Mouse (Mus musculus) small intestine, adult 2 months (tissue): Measurements from ENCODE around the gene Acsl6. TPM values are rescaled to one million over a fixed set of nuclear protein-coding genes. Genes with fewer than 3 reads are reported as not detected.
"Not testable (repeated sequence)": the region's sequence is repeated elsewhere in the genome, so short reads cannot be mapped to it uniquely, and the experiment has no call there.

Experiments used
- H3K27ac ChIP-seq: fragments of 200-500 bp; 2 replicates; pipeline ENCODE4 v1.5.1; 2012; ENCODE audit warnings: low read depth, low read length, control low read depth, inconsistent platforms; ENCODE audit not compliant: insufficient read depth
- H3K27me3 ChIP-seq: fragments of 200-500 bp; 2 replicates; pipeline ENCODE4 v1.6.1; 2012; ENCODE audit warnings: mild to moderate bottlenecking, moderate library complexity, low read length, inconsistent platforms; ENCODE audit not compliant: control insufficient read depth, insufficient read depth
- H3K36me3 ChIP-seq: fragments of 200-500 bp; 2 replicates; pipeline ENCODE4 v1.6.1; 2012; ENCODE audit warnings: mild to moderate bottlenecking, low read length, control low read depth, inconsistent platforms; ENCODE audit not compliant: control insufficient read depth, insufficient read depth
- H3K4me1 ChIP-seq: fragments of 200-500 bp; 2 replicates; pipeline ENCODE4 v1.6.1; 2012; ENCODE audit warnings: low read length, inconsistent platforms, mixed read lengths; ENCODE audit not compliant: control insufficient read depth, insufficient read depth, insufficient read length
- H3K4me3 ChIP-seq: fragments of 200-500 bp; 2 replicates; pipeline ENCODE4 v1.5.1; 2012; ENCODE audit warnings: low read depth, mild to moderate bottlenecking, control low read depth, inconsistent platforms, low read length, moderate library complexity
- CTCF ChIP-seq: fragments of 200-500 bp; IDR thresholded peaks from 2 replicates; pipeline ENCODE4 v1.5.1; 2012; ENCODE audit warnings: low read depth, mild to moderate bottlenecking, control low read depth, inconsistent platforms, low read length, moderate library complexity, mixed read lengths; ENCODE audit not compliant: insufficient replicate concordance, insufficient read length; ENCODE audit errors: extremely low read depth
- POLR2A ChIP-seq: fragments of 200-500 bp; IDR thresholded peaks from 2 replicates; pipeline ENCODE4 v1.6.1; 2012; ENCODE audit warnings: low read depth, mild to moderate bottlenecking, control low read depth, inconsistent platforms, low read length, moderate library complexity
- WGBS: fragments of 180-500 bp; shearing (Covaris S2); methylation state at CpG from one replicate; pipeline ENCODE4 v1.1.7; 2018; 5-methylcytosine and 5-hydroxymethylcytosine counted together
- polyA plus RNA-seq: library from polyadenylated mRNA; depleted of rRNA; stranded (reverse); fragments of >200 nt; gene quantifications from 2 replicates; pipeline ENCODE4 v1.2.3, GENCODE M21; 2012

The Acsl6 gene
- polyA plus RNA-seq, 1 experiment = 0.42 TPM

DNA sequence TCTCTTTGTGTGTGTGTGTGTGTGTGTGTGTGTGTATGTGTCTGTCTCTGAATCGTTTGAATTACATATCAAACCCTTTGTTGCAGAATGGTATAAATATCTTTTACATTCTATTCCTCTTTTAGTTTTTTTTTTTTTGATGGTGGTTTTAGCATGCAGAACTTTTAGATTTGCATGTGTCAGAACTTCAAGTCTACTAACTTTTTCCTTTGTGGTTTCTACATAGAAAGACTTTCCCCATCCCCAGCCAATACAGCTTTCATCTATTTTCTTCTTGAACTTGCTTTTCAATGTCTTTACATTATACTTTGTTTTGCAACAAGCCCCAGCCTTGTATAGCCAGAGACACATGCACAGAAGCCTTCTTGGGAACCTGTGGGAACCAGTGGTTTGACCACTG is 6.9 kb upstream of the Acsl6 start:
- TF ChIP-seq POLR2A (no peak), CTCF (no peak)
- Histone ChIP-seq H3K36me3 (no peaks in the 10 kb centered on the region), H3K4me3 (no peak overlapping the region), H3K27me3 (no peaks in the 10 kb centered on the region), H3K4me1 (no peaks in the 10 kb centered on the region), H3K27ac (no peak overlapping the region)
- 78% methylated on average over 1 of the region's 1 CpGs for WGBS

DNA sequence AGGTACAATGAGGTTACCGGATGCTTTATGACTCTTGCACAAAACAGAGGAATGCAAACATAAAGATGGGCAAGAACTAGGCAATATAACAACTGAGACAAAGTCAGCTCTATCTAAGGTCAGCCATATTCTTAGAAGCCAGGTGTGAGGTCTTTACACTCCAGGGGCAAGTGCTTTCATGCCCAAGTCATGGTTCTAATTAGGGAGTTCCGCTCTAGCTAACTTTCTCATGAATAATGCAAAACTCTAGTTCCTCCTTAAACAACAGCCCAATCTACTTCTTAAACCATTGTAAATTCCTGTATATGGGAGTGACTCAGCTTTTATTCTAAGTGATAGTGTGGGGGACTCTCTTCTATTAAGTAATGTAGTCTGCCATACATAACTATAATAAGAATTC is 6.1 kb upstream of the Acsl6 start:
- not testable (repeated sequence) for H3K27ac ChIP-seq, H3K4me1 ChIP-seq, H3K27me3 ChIP-seq, H3K4me3 ChIP-seq, H3K36me3 ChIP-seq
- WGBS = 94% methylated on average over 2 of the region's 2 CpGs

DNA sequence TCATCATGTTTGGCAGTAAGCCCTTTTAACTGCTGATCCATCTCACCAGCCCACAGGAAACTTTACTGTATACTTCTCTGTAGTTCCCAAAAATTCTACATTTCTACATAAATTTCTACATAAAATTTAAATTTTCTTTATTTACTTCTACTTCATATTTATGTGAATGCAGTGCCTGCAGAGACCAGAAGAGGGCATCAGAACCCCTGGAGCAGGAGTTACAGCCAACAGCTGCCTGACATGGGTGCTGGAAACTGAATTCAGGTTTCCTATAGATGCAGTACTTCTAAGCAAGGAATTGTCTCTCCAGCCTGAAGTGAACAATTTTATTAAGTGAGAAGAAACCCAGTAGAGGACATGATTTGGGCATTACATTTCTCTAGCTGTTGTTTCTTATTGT is 4.8 kb upstream of the Acsl6 start:
- no peaks in the 10 kb centered on the region for H3K36me3 ChIP-seq
- H3K27me3 ChIP-seq = peaks cover 7% of the 10 kb centered on the region
- 0 out of 2 replicates have a peak, but pooled peaks cover 1% of the 10 kb centered on the region for H3K4me1 ChIP-seq
- TF ChIP-seq CTCF = peak; percentile 20; the same call in 1 of the 2 replicates
- no peak for TF ChIP-seq POLR2A
- no peak overlapping the region for H3K27ac ChIP-seq
- no peak overlapping the region for H3K4me3 ChIP-seq

DNA sequence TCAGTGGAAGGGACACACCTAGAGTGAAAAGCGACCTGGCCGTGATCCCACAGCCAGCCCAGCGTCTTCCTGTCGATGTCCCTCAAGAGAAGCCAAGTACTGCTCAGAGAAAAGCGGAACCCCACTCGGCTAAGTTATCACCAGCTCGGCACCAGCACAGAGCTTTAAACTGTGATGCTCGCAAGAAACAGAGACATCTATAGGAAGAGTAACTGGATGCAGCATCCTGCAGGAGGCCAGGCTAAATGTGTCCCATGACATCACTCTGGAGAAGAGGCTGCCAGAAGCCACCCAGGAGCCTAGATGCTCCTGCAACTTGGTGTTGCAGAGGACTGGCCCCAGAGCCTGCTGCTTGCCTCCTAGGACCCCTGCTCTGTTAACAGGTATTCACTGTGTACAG is 1.6 kb upstream of the Acsl6 start:
- Histone ChIP-seq H3K27ac (no peak overlapping the region), H3K4me1 (peaks cover 8% of the 10 kb centered on the region), H3K36me3 (no peaks in the 10 kb centered on the region), H3K27me3 (peaks cover 23% of the 10 kb centered on the region), H3K4me3 (no peak overlapping the region)
- 85% methylated on average over 8 of the region's 8 CpGs for WGBS
- TF ChIP-seq CTCF = no peak
- no peak for TF ChIP-seq POLR2A

DNA sequence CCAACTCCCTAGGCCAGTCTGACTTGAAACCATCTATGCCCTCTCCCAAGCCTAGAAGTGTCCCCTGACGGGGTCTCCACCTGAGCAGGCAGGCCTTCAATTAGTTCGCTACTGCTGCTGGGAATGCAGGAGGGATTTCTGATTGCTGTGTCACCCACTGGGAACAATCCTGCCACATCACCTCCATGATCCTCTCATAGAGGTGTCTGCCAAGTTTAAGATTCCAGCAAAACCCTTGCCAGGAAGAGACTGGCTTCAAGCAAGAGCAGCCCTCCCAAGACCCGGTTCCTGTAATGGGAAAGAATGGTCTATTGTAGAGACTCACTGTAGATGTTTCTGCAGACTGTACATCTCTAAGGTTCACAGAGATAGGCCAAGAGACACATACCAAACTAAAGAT is 992 bp upstream of the Acsl6 start:
- Histone ChIP-seq H3K4me1 (peaks cover 8% of the 10 kb centered on the region), H3K27ac (no peak overlapping the region), H3K36me3 (no peaks in the 10 kb centered on the region), H3K4me3 (no peak overlapping the region), H3K27me3 (peaks cover 23% of the 10 kb centered on the region)
- TF ChIP-seq CTCF (no peak), POLR2A (no peak)
- 90% methylated on average over 3 of the region's 3 CpGs for WGBS

DNA sequence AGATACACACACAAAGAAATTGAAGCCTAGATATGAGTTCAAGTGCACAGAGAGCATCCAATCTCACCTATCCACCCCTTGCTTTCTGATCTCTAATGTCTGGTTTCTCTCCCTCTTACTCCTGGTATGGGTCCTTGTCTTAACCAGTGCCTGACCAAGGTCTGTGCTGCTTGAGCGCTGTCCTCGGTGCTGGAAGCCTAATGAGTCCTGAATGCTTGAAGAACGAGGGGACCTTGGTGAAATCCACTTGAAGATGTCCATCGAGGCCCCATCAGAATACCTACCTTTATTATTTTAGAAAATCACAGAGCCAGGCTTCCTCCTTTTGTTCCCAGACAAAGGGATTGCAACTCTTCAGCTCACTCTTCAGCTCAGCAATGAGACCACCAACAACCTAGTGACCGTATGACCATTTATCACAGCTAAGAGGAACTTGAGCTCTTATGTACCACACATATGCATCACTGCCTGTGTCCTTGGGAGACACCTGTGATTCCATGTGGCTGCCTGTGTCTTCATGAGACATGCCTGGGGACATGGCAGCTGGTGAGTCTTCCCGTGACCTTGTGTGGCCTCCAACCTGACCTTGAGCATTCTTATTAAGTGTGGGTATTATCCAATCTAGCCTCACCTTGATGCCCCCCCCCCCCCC is 396 bp upstream of the Acsl6 start:
- Histone ChIP-seq H3K4me1 (peaks cover 8% of the 10 kb centered on the region), H3K36me3 (no peaks in the 10 kb centered on the region)
- WGBS = 16% methylated on average over 6 of the region's 6 CpGs

DNA sequence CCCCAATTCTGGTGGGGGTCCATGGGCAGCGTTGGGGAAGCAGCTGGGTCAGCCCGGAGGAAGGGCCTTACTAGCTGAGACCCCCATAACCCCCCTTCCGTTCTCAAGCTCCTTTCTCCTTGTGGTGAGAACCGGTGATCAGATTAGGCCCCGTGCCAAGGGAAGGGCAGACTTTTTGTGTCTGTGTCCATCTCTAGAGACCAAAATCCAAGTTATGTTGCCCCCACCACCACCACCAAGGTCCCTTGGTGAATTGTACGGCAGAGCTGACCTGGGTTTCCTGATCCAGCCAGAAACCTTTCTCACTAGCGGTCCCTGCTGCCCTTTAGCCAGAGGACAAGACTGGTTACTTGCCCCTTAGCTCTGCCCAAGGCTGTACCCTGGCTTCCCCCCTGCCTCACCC is 874 bp downstream of the Acsl6 start:
- Histone ChIP-seq H3K27me3 (peaks cover 23% of the 10 kb centered on the region), H3K36me3 (no peaks in the 10 kb centered on the region), H3K4me3 (peak overlapping the region; percentile 60), H3K4me1 (peaks cover 8% of the 10 kb centered on the region), H3K27ac (no peak overlapping the region)
- WGBS = 20% methylated on average over 7 of the region's 7 CpGs
- TF ChIP-seq POLR2A (no peak), CTCF (no peak)

More for the DNA sequence above, 396 bp upstream of the Acsl6 start:
- TF ChIP-seq POLR2A = no peak
- Histone ChIP-seq H3K27me3 (peaks cover 23% of the 10 kb centered on the region), H3K4me3 (no peak overlapping the region), H3K27ac (no peak overlapping the region)

DNA sequence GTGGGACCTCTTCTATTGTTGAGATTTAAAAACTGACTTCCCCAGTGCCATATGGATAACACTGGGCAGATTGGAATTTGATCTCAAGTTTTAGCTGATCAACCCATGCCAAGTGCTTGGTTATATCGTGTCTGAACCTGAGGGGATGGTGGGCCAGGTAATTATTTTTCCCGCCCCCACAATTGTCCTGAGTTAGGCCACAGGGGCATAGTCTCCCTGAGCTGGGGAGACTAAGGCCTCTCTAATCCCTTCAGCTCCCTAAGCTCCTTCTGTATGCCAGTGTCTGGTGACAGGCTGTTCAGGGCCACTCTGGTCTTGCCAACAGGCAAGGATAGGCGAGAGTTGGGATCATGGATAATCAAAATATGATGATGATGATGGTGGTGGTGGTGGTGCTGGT is 1.7 kb downstream of the Acsl6 start:
- WGBS = 86% methylated on average over 3 of the region's 3 CpGs
- no peak for TF ChIP-seq CTCF
- TF ChIP-seq POLR2A = no peak
- H3K4me1 ChIP-seq = peaks cover 9% of the 10 kb centered on the region
- H3K4me3 ChIP-seq = no peak overlapping the region
- H3K36me3 ChIP-seq = no peaks in the 10 kb centered on the region
- H3K27ac ChIP-seq = no peak overlapping the region
- H3K27me3 ChIP-seq = peaks cover 23% of the 10 kb centered on the region
